Mouse (Mus musculus): ENCODE measurements around the gene Tmem161a.

DNA sequence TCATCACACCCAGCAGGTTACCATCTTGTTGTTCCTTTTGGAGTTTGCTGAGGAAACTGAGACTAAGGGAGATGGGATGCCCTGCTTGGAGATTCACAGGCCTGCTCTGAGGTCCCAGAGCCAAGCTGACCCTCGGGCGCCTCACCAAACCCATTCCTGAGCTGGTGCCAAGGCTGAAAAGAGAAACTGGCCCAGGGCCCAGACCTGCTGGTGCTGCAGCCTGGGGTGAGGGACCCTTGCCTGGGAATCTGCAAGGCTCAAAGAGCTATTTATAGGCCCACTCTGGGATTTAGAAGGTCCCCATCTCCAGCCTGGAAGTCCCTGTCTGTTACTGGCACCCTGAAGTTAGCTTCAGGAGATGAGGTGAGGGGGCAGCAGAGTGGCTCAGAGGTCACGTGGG lies 43.7 kb upstream of the Tmem161a start:
- no peak for TF ChIP-seq CTCF (IDR thresholded peaks at IDR 0.05; ENCODE audit: extremely low read depth, insufficient read depth, low read length)
- no peak for TF ChIP-seq POLR2A (IDR thresholded peaks at IDR 0.05; ENCODE audit: extremely low read depth, insufficient read depth, low read length)

Measured in cortical plate, adult 2 months (tissue).